Mouse (Mus musculus): ENCODE results near the gene Fbxl13. TPM values are rescaled to one million over a fixed set of nuclear protein-coding genes. Genes with fewer than 3 reads are reported as not detected.
"Not testable (repeated sequence)": the region's sequence is repeated elsewhere in the genome, so short reads cannot be mapped to it uniquely, and the experiment has no call there.

Fbxl13 gene
- polyA plus RNA-seq, 1 experiment from 2014 or later: 0.29 TPM

- H3K4me2 ChIP-seq (replicated peaks; ENCODE audit: low read depth, low read length): peak overlapping the region; percentile 80
- peak overlapping the region; percentile 80 for H3K4me3 ChIP-seq (ENCODE audit: low read depth, low read length)
- H3K27ac ChIP-seq (ENCODE audit: low read length): peak overlapping the region; percentile 84
- H3K36me3 ChIP-seq (ENCODE audit: control insufficient read depth, insufficient read depth, low read length): peaks cover 24% of the 10 kb centered on the region
- H3K9me3 ChIP-seq (ENCODE audit: control insufficient read depth, low read depth, low read length): no peaks in the 10 kb centered on the region
- 0 out of 2 replicates have a peak, but pooled peaks cover 4% of the 10 kb centered on the region for H3K4me1 ChIP-seq (ENCODE audit: control insufficient read depth, insufficient read depth, low read length)
- H3K9ac ChIP-seq (replicated peaks; ENCODE audit: low read depth, low read length): peak overlapping the region; percentile 68
- no peak for ATAC-seq (ENCODE audit: insufficient number of reproducible peaks, insufficient read depth, low FRiP score, low read depth)
- no peaks in the 10 kb centered on the region for H3K27me3 ChIP-seq (ENCODE audit: control insufficient read depth, insufficient read depth, low read length)
- 1% methylated on average over 25 of the region's 25 CpGs for WGBS
Measured at GRCm38 (mm10) chr5:21646133-21646491, 678 bp upstream of the Fbxl13 start.

DNA sequence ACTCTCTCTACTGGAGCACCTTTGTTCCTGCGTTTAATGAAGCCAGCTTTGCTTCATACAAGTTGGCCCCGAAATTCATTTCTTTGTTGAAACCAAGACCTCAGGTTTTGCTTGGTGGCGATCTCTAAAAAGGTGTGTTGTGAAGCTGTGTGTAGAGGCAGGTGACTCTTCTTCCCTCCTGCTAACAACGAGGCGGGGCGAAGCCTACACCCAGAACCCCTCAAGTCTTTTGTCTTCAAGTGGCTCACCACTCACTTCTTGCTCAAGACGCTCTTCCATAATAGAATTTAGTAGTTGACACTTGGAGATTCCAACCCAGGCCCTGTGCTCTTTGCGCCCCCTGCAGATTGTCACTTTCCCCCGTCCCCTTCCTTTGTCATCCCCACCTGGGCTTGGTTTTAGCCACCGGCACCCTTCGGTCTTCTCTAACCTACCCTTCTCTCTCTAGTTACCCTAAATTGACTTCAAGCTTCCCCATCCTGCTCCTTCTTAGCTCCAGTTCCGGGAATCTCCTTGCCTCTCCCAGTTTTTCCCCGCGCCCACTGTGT lies 469 bp downstream of the Fbxl13 start:
- no peak; the same call in 1 of the 2 replicates for ATAC-seq (ENCODE audit: insufficient number of reproducible peaks, insufficient read depth, low FRiP score, low read depth)
- peaks cover 13% of the 10 kb centered on the region for H3K36me3 ChIP-seq (ENCODE audit: control insufficient read depth, insufficient read depth, low read length)
- no peaks in the 10 kb centered on the region for H3K9me3 ChIP-seq (ENCODE audit: control insufficient read depth, low read depth, low read length)
- WGBS: 14% methylated on average over 14 of the region's 14 CpGs
- peak overlapping the region; percentile 80 for H3K4me2 ChIP-seq (replicated peaks; ENCODE audit: low read depth, low read length)
- 0 out of 2 replicates have a peak, but pooled peaks cover 4% of the 10 kb centered on the region for H3K4me1 ChIP-seq (ENCODE audit: control insufficient read depth, insufficient read depth, low read length)
- 0 out of 2 replicates have a peak overlapping the region, but pooled peaks have one; percentile 30 for H3K27ac ChIP-seq (ENCODE audit: low read length)
- H3K9ac ChIP-seq (replicated peaks; ENCODE audit: low read depth, low read length): no peak overlapping the region
- peak overlapping the region; percentile 80 for H3K4me3 ChIP-seq (ENCODE audit: low read depth, low read length)
- no peaks in the 10 kb centered on the region for H3K27me3 ChIP-seq (ENCODE audit: control insufficient read depth, insufficient read depth, low read length)

DNA sequence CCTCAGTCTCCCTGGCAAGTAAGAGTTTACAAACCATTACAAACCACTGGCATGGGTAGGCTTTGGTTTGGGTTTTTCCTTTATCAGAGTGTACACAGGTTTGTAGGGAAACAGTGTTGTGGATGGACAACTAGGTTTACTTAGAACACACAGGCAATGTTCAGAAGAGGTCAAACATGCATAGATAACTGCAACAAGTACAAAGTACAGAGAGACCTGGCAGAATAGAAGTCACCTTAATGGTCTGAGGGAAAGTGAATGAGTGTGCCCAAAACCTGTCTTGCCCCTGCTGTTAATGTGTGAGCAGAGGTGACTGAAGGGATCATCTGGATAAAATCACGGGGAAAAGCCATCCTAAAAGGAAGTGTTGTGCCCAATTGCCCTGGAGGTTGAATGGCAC lies 1.8 kb downstream of the Fbxl13 start:
- 25% methylated on average over 1 of the region's 1 CpGs for WGBS
- Histone ChIP-seq H3K9me3 (ENCODE audit: control insufficient read depth, low read depth, low read length) (no peaks in the 10 kb centered on the region), H3K9ac (replicated peaks; ENCODE audit: low read depth, low read length) (no peak overlapping the region), H3K4me1 (ENCODE audit: control insufficient read depth, insufficient read depth, low read length) (0 out of 2 replicates have a peak, but pooled peaks cover 4% of the 10 kb centered on the region), H3K27me3 (ENCODE audit: control insufficient read depth, insufficient read depth, low read length) (no peaks in the 10 kb centered on the region), H3K27ac (ENCODE audit: low read length) (no peak overlapping the region), H3K4me3 (ENCODE audit: low read depth, low read length) (no peak overlapping the region), H3K4me2 (replicated peaks; ENCODE audit: low read depth, low read length) (no peak overlapping the region), H3K36me3 (ENCODE audit: control insufficient read depth, insufficient read depth, low read length) (peaks cover under 1% of the 10 kb centered on the region; the same call in 1 of the 2 replicates)
- ATAC-seq (ENCODE audit: insufficient number of reproducible peaks, insufficient read depth, low FRiP score, low read depth): no peak

- Histone ChIP-seq H3K36me3 (ENCODE audit: control insufficient read depth, insufficient read depth, low read length) (no peaks in the 10 kb centered on the region), H3K4me2 (replicated peaks; ENCODE audit: low read depth, low read length) (no peak overlapping the region)
Measured at GRCm38 (mm10) chr5:21640961-21641360, 4.5 kb downstream of the Fbxl13 start.

DNA sequence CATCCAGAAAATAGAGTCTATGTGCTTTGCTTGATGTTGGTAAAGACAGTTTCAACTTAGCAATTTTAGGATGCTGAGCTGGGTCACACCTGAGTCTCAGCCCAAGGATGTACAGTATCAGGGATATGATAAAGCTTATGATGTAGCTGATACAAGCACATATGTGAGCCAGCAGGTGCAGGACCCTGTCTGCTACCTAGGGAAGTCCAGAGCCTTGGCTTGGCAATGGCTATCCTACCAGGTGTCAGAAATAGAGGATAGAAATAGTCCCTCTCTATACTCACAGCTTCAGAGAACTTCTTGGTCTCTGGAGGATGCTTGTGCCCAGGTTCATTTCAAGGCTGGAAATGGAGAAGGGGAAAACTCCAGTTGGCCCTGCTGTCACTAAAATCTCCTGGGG lies 19.5 kb downstream of the Fbxl13 start:
- Histone ChIP-seq H3K27me3 (ENCODE audit: control insufficient read depth, insufficient read depth, low read length) (no peaks in the 10 kb centered on the region), H3K4me1 (ENCODE audit: control insufficient read depth, insufficient read depth, low read length) (no peaks in the 10 kb centered on the region), H3K9ac (replicated peaks; ENCODE audit: low read depth, low read length) (no peak overlapping the region), H3K27ac (ENCODE audit: low read length) (no peak overlapping the region), H3K4me3 (ENCODE audit: low read depth, low read length) (no peak overlapping the region), H3K9me3 (ENCODE audit: control insufficient read depth, low read depth, low read length) (no peaks in the 10 kb centered on the region), H3K4me2 (replicated peaks; ENCODE audit: low read depth, low read length) (no peak overlapping the region), H3K36me3 (ENCODE audit: control insufficient read depth, insufficient read depth, low read length) (no peaks in the 10 kb centered on the region)
- no peak for ATAC-seq (ENCODE audit: insufficient number of reproducible peaks, insufficient read depth, low FRiP score, low read depth)

More at GRCm38 (mm10) chr5:21640961-21641360, 4.5 kb downstream of the Fbxl13 start:
- 0% methylated on average over 1 of the region's 1 CpGs for WGBS
- Histone ChIP-seq H3K9ac (replicated peaks; ENCODE audit: low read depth, low read length) (no peak overlapping the region), H3K27me3 (ENCODE audit: control insufficient read depth, insufficient read depth, low read length) (no peaks in the 10 kb centered on the region), H3K4me1 (ENCODE audit: control insufficient read depth, insufficient read depth, low read length) (0 out of 2 replicates have a peak, but pooled peaks cover 4% of the 10 kb centered on the region), H3K4me3 (ENCODE audit: low read depth, low read length) (no peak overlapping the region), H3K27ac (ENCODE audit: low read length) (no peak overlapping the region), H3K9me3 (ENCODE audit: control insufficient read depth, low read depth, low read length) (no peaks in the 10 kb centered on the region)
- no peak for ATAC-seq (ENCODE audit: insufficient number of reproducible peaks, insufficient read depth, low FRiP score, low read depth)

DNA sequence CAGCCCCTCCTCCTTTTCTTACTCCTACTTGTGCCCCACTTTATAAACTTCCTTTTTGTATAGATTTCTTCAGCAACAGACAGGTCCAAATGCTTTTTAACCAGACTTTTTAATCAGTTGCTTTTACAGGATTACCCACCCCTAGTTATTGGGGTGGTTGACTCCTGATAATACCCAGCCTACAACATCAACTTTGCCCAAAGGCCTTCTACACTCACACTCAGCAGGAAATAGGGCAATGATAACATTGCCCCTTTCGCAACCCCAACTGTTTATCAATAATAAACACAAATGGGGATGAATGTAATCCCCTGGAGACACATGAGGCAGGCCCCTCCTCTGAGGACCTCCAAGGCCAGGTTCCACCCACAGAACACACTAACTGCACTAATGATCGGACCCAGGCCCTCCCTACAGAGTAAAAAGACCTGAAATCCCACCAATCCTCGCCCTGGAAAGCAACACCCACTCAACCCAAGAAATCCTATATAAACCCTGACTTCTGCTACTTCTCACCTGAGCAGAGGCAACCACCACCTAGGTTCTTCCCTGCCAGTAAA lies 28.9 kb downstream of the Fbxl13 start:
- 62% methylated on average over 3 of the region's 3 CpGs for WGBS
- ATAC-seq (ENCODE audit: insufficient number of reproducible peaks, insufficient read depth, low FRiP score, low read depth): no peak
- no peaks in the 10 kb centered on the region for H3K27me3 ChIP-seq (ENCODE audit: control insufficient read depth, insufficient read depth, low read length)

DNA sequence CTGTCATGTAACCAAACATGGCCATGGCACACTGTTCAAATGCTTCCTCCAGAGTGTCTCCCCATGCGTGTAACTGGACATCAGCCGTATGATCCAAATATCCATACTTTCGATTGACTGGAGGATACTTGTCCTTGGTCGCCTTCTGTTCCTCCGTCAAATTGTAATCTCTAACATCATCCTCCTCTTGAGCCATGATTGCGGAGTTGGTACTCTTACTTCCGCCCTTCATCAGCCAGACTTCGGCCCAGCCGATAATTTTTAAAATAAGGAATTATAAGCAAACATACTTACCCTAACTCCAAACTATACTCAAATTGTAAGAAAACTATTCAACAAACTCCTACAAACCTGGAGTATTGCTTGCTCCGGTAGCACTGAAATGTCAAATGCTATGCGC lies 31.1 kb downstream of the Fbxl13 start:
- not testable (repeated sequence) for H3K4me3 ChIP-seq (ENCODE audit: low read depth, low read length); H3K27me3 ChIP-seq (ENCODE audit: control insufficient read depth, insufficient read depth, low read length); H3K4me2 ChIP-seq (replicated peaks; ENCODE audit: low read depth, low read length); H3K36me3 ChIP-seq (ENCODE audit: control insufficient read depth, insufficient read depth, low read length); H3K9me3 ChIP-seq (ENCODE audit: control insufficient read depth, low read depth, low read length); ATAC-seq (ENCODE audit: insufficient number of reproducible peaks, insufficient read depth, low FRiP score, low read depth); H3K9ac ChIP-seq (replicated peaks; ENCODE audit: low read depth, low read length); H3K4me1 ChIP-seq (ENCODE audit: control insufficient read depth, insufficient read depth, low read length); H3K27ac ChIP-seq (ENCODE audit: low read length)
- WGBS: 95% methylated on average over 11 of the region's 11 CpGs

More for the DNA sequence above, 28.9 kb downstream of the Fbxl13 start:
- no peaks in the 10 kb centered on the region for H3K9me3 ChIP-seq (ENCODE audit: control insufficient read depth, low read depth, low read length)
- H3K27ac ChIP-seq (ENCODE audit: low read length): no peak overlapping the region
- no peaks in the 10 kb centered on the region for H3K36me3 ChIP-seq (ENCODE audit: control insufficient read depth, insufficient read depth, low read length)
- no peak overlapping the region for H3K4me3 ChIP-seq (ENCODE audit: low read depth, low read length)
- H3K4me2 ChIP-seq (replicated peaks; ENCODE audit: low read depth, low read length): no peak overlapping the region
- H3K4me1 ChIP-seq (ENCODE audit: control insufficient read depth, insufficient read depth, low read length): no peaks in the 10 kb centered on the region
- no peak overlapping the region for H3K9ac ChIP-seq (replicated peaks; ENCODE audit: low read depth, low read length)

DNA sequence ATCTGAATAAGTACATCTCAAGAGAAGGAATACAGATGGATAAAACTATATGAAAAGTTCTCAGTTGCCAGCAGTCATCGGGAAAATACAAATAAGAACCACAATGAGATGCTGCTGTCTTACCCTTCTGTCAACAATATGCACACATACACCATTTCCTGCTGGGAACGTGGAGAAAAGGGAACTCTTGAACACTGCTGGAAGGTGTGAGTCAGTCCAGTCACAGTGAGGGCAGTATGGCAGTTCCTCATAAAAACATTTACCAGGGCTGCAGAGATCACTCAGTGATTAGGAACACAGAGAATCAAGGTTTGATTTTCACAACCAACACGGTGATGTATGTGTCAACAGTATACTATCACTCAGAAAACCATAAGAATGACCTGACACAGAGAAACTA lies 34.4 kb downstream of the Fbxl13 start:
- Histone ChIP-seq H3K4me1 (ENCODE audit: control insufficient read depth, insufficient read depth, low read length) (no peaks in the 10 kb centered on the region), H3K4me2 (replicated peaks; ENCODE audit: low read depth, low read length) (no peak overlapping the region), H3K9ac (replicated peaks; ENCODE audit: low read depth, low read length) (no peak overlapping the region), H3K9me3 (ENCODE audit: control insufficient read depth, low read depth, low read length) (no peaks in the 10 kb centered on the region), H3K36me3 (ENCODE audit: control insufficient read depth, insufficient read depth, low read length) (no peaks in the 10 kb centered on the region), H3K27me3 (ENCODE audit: control insufficient read depth, insufficient read depth, low read length) (no peaks in the 10 kb centered on the region), H3K27ac (ENCODE audit: low read length) (no peak overlapping the region), H3K4me3 (ENCODE audit: low read depth, low read length) (no peak overlapping the region)
- WGBS: 66% methylated on average over 3 of the region's 3 CpGs
- no peak for ATAC-seq (ENCODE audit: insufficient number of reproducible peaks, insufficient read depth, low FRiP score, low read depth)
